Mouse (Mus musculus): ENCODE results near the gene Cpa5.

Cpa5 gene

DNA sequence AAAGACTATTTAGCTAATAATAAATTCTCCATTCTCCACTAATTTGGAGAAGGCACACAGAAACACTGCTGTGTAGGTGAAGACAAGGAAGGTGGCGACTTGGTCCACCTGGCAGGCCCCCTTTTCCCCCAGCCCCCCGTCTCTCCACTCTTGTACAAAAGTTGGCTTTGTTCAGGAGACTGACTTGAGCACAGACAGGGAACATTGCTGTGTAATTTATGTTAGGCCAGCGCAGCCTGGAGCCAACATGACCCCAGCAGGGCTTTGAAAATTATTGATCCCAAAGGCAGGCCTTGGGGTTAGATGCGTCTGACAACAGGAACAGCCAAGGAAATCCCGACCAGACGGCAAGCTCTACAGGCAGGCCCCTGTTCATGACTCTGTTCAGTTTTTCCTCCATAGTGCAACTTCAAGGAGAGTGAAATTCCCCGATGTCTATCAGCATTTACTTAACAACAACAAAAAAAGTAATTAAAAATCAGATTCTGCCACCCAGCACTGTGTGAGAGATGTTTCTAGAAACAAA, 6.4 kb upstream of the Cpa5 start:
- no peak for DNase-seq (ENCODE audit: low read depth, low spot score)

DNA sequence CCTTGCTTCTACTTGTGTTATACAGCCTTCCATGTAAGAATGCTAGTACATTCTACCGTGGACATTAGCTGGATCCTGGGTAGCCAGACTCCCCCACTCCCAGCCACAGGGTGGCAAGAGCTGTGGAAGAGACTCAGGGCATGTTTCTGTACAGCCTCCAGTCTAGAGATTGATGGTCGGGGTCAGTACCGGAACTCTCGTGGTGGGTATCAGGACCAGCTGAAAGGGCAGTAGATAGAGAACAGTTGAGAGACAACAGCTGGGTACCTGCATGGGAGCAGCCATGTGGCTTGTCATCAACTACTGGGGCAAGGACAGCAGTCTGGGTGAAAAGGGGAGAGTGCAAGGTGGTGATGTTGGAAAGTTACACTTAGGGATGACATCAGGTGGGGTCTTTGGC, 5.7 kb upstream of the Cpa5 start:
- DNase-seq (ENCODE audit: low read depth, low spot score), result no peak

DNA sequence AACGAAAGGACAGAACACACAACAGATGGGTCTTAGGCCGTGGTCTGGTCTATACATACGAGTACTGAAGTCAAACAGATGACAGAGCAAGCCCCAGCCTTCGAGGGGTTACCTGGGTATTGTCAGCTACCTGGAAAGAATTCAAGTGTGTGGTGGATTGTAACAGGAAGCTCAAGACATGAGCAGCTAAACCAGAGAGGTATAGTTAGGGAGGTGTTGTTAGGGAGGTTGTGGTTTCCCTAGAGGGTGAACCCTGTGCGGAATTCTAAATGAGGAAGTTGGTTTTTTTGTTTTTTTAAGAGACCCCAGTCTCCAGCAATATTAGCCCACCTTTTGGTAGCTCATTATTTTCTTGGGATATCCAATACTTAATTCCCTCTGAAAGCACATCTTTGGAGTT, 5.1 kb upstream of the Cpa5 start:
- no peak for DNase-seq (ENCODE audit: low read depth, low spot score)

DNA sequence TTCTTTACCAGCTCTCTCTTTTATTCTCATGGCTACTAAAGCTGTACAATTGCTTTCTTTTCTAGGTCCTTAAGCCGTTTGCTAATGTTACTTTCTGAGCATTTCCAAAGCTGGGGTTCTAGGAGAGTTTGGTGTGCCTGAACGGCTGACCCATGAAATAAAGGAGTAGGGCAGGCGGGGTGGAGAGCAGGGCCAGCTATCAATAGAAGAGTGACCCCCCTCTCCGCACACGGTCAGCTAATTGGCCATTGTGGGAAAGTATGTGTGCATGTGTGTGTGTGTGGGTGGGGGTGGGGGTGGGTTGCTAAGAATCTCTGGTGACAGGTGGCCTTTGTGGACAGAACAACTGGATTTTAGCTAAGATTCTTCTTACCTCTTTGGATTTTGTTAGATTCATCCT, 402 bp downstream of the Cpa5 start:
- no peak for DNase-seq (ENCODE audit: low read depth, low spot score)

DNA sequence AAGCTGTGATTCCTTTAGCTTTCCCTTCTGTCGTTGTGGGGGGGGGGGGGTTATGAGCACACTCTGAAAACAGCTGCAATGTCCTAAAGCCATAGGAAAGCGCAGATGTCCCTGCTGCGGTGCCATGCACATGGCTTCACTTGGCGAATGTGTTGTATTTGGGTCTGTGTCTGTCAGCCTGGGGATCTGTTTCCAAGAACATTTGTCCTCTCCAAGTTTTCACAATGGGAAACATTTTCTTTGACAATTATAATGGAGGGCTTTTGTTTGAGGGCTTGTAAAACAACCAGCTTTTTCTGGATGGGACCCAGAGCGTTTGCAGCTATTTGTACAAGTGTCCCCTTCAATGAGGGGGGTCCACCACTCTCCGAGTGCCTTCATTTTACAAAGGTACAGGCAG, 3.4 kb downstream of the Cpa5 start:
- DNase-seq (ENCODE audit: low read depth, low spot score), result no peak

DNA sequence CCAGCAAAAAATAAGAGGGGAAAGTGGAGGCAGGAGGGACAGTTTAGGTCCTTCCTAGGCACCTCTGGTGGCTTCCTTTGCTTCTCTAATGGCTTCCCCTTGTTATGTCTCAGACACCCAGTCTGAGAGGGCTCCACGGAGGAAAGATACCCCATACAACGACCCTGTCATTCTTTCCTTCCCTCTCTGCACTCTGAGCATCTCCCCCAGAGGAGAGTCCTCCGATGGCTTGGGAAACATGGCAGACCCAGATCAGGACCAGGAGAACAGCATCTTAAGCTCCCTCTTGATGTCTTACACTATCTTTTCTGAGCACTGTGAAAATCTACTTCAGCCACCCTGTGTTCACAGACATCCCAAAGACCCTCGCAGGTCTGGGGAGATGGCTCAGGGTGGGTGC, 4.9 kb downstream of the Cpa5 start:
- DNase-seq (ENCODE audit: low read depth, low spot score), result no peak

DNA sequence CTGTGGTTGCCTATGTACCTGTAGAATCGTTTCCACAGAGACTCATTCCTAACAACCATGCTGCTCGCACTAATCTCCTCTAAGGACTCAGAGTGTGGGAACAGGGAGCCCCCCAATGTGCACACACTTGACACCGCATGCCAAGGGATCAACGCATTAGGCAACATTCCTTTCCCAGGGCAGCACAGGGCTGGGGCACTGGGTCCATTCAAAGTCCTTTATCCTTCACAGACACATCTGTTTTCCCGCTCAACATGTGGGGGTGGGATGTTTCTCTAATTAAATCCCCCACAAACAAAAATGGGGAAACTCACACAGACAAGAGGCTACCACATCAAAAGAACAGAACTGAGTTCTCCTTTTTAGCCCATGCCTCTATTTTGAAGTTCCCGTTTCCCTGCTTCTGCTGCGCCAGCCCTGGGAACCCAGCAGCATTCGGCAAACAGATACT, 5.7 kb downstream of the Cpa5 start:
- no peak for DNase-seq (ENCODE audit: low read depth, low spot score)

DNA sequence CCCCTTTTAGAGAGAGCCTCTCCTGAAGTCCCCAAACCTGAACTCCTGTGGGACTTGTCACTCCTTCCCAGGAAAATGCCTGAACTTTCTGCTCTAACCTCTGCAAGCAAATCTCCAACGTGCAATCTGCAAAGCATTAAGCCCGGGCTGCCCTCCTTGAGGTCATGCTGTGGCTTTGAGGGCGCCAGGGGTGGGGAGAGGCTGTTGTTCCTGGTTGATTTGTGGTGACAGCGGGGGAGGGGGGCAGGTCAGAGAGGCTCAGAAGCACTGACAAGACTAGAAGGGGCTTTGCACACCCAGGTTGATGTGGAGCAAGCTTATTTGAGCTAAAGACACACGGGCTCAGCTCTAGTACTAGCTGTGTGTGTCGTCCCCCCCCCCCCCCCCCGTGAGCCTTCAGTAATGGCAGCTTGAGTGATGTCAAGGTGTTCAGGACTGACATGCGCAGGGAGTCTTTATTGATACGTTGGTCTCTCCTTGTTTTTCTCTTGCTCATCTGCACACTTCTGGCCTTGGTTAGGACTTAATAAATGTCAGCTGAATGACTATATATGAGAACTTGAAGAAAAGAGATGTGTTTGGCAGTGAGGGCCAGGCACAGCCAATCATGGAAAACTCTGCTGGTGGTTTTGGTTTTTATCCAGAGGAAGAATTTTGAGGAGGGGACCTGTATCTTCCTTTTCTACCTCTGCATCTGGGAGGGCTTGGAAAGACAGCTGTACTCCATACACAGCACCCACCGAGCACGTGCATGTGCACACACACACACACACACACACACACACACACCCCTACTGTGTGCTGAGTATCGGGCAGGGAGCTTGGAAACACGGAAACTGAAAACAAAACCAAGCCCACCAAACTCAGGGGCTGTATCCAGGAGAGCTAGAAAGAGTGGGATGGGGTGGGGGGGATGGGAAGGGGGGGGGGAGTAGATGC, 6.5 kb downstream of the Cpa5 start:
- DNase-seq (ENCODE audit: low read depth, low spot score), result peak; percentile 63

DNA sequence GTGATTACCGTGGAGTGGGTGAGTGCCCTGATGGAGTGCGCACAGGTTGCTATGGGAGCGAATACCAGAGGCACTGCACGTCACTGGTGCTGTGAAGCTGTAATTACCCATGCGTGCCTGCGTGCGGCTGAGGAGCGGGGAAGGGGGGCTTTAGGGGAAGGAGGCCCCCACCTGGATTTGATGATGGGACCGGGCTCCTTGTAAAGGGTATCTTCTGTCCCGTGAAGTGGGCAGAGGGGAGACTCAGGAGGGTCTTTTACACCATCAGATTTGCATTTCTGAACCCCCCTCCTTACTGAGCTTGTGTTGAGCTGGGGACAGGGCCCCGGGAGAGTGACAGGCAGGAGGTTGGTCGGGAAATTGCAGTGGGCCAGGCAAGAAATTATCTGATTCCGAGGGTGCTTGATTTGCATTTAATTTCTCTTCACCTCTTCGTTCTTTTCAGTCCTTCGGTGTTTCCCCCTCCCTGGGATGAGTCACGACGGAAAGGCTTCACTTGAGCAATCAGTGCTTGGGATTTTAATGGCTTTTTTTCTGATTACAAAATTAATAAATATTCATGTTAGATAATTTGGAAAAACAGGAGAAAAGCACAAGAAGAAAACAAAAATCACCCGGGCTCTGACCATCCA, 7.3 kb downstream of the Cpa5 start:
- no peak for DNase-seq (ENCODE audit: low read depth, low spot score)

DNA sequence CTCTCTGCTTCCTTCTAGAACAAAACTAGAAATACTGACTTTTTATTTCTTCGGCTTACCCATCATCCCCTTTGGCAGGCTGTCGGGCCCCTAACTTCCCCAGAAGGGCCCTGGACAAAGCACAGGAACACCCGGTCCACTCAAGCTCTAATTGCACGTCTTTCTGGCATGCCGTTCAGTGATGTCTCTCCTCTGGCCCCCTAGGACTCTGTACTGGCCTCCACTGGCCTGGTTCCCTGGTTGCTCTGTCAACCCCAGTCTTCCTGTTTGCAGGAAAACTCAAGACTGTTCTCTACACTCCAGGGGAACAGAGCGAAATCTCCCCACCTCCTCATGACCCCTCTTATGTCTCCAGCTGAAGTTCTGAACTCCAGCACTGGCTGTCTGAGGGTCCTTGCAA, 7.9 kb downstream of the Cpa5 start:
- DNase-seq (ENCODE audit: low read depth, low spot score), result no peak

DNA sequence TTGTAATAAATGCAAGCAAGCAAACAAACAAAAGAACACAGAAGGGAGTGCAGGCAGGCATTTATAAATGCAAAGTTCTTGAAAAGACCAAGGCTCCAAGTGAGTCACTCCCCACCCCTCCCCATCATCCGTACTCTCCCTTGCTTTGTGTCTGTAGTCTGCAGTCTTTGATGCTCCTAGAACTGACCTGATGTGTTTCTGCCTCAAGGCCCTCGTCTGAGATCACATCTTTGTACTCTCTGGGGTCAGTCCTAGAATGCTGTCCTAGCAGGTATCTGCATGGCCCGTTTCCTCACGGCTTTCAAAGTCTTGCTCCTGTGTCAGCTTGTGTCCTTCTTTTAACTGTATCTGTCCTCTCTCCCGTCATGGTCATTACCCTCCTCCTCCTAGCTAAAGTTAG, 8.8 kb downstream of the Cpa5 start:
- no peak for DNase-seq (ENCODE audit: low read depth, low spot score)

DNA sequence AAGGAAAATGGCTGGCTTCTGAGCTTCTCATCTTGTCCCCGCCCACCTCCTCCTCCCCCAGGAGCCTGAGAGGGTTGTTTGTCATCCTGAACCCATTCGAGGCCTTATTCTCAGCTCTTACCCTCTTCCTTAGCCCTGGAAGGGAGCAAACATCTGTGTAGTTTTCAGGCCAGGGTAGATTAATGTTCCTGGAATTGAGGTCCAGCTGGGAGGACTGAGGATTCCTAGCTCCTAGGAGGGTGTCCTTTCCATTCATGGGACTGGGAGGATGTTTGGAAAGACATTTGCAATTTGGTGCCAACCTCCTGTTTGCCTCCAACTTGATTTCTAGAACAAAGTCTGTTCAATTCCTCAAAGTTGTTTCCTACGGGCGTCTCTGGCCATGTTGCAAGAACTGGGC, 9.8 kb downstream of the Cpa5 start:
- DNase-seq (ENCODE audit: low read depth, low spot score), result no peak

DNA sequence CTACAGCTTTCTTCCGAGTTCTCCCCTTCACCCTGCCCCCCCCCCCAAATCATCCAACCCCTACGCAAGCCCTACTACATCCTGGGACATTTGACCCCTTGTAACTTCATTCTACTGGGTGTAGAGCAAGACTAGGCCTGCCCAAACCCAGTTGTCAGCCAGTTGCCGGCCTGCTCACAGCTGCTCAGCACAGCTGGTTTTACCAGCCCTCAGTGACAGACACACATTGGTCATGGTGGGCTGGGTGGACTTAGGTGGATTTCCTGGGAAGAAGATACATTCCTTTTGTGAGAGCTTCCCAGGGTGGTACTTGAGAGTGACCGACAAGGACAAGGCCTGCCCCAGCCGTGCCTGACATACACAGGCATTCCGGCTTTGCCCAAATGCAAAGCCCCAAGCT, 10.2 kb downstream of the Cpa5 start:
- no peak for DNase-seq (ENCODE audit: low read depth, low spot score)

DNA sequence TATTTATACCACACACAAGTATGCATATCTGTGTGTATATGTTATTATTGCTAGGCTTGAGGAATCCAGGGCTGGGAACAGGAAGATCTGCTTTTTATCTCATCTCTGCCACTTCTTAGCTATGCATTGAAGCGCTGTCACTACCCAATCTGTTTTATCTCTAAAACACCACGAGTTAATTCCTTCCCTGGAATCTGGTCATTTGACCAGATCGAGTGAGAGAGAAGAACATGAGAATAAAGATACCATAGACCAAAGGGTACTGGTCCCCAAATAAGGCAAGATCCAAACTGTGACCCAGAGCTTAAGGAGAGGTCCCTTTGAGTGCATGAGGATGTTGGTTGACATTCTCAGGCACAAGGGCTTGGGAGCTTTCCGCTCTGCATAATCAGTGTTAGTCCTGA, 11.2 kb downstream of the Cpa5 start:
- DNase-seq (ENCODE audit: low read depth, low spot score), result no peak

DNA sequence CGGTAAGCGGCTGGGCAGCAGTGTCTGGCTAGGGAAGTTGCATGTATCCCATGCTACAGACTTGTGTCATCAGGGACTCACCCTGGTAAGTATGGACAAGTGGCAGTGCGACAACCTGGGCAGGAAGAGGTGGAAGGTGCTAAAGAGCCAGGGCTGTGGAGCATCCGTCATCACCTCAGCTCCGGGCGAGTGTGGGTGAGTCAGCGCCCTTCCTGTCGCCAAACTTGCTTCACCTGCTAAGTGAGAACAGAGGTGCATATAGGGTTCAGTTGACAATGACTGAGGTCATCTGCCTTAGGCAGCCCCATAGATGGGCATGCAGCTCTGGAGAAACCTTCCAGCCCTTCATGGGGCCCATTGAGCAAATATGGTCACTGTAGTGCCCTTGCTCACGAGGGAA, 14.0 kb downstream of the Cpa5 start:
- DNase-seq (ENCODE audit: low read depth, low spot score), result no peak

DNA sequence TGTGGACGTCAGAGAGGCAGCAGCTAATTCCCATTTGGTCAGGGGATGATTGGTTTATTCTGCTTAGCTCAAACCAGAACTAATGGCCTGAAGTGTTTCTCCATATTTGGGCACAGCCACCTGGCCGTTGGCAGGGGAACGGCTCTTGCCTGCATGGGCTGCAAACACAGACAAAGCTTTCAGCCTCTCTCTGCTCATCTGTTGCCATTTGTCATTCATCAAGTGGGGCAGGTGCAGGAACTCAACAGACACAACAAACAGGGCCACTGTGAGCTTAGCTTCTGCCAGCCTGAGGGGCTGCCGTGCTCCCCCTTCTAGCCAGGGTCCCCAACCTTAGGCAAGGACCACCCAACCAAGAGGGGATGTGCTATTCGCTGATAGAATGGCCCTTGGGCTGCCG, 17.3 kb downstream of the Cpa5 start:
- DNase-seq (ENCODE audit: low read depth, low spot score), result no peak

DNA sequence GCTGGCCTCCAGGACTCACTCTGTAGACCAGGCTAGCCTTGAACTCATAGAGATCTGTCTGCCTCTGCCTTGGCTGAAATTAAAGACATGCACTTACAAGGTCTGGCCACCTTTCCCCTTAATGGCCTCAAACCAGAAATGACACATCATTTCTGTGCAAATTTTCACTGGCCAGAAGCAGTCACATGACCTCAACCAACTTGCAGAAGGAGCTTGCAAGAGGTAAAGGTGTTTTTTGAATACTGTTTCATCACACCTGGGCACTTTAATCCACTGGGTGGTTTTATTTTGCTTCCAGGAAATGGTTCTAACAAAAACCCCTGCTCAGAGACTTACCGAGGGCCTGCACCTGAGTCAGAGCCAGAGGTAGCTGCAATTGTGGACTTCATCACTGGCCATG, 19.2 kb downstream of the Cpa5 start:
- no peak for DNase-seq (ENCODE audit: low read depth, low spot score)

DNA sequence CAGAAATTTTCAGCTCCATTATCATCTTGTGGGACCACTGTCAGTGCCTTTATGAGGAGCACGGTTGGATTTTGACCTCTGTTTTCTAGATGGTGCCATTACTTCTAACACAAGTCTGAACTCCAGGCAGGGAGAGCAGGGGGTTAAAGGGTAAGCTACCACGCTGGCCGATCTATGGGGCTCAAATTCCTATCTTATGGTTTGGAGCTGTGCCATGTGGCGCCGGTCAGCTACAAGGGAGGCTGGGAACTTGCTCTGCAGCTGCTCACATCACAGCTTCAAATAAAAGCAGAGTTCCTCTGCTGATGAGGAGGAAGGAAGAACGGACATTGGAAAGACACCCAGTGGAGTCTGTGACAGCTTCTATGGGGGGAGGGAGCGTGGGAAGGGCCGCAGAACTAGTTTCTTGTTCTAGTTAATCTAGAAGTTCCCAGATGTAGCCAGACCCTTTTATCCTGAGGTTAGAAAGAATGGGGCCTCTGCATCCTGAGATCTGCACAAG, 24.6 kb downstream of the Cpa5 start:
- no peak for DNase-seq (ENCODE audit: low read depth, low spot score)

DNA sequence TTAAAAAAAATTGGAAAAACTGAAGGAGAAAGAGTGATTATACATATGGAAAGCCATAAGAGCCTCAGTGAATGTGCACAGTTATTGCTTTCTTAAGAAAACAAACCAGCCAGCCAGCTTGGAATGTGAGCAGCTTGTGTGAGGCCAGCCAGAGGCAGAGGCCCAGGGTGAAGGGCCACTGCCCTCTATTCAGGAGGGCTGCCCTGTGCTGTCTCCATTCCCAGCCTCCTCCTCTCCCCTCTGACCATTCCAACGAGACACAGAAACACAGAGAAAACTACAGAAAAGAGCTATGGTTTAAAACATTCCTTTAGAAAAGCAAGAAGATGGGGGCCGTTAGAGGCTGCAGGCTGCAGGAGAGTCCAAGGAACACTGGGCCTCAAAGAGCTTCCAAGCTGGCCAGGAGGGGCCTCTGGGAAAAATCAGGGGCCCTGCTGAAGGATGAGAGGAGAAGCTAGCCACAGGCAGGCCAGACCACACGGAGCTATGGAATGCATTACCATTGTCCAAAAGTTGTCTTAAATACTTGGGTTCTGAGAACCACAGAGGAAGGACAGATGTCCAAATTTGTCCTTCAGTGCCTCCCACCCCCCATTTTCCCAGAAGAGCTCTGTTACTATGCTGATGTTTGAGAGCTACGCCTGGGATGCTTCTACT, 25.5 kb downstream of the Cpa5 start:
- peak; percentile 51 for DNase-seq (ENCODE audit: low read depth, low spot score)

DNA sequence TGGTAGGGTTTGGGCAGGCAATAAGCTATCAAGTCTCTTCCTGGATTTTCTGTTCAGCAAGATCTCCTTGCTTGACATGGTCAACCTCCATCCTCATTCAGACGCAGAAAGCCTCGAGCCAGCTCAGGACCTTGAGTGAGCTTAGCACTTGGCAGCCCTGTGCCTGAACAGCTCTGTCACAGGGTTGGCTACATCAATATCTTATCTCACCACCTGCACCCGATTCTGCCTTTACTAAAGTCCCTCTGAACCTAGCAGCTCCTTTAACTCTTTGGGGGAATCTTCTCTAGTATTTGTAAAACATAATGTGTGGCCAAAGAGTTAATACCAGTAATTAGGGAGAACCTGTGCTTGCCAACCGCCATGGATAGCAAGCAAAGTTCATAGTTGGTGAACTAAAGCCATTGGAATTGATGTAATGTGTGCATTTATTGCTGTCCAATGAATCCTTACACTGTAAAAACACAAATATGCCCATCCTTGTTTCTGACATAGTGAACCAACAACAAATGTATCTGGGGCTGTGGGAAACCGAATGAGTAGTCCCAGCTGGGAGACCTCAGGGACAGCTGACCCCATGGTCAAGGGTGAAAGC, 28.0 kb downstream of the Cpa5 start, which contains the start of gene Cpa1:
Gene Cpa1 (plus strand): TSS at position 545 of the 595 bp plus-strand sequence.
- DNase-seq (ENCODE audit: low read depth, low spot score), result no peak

DNA sequence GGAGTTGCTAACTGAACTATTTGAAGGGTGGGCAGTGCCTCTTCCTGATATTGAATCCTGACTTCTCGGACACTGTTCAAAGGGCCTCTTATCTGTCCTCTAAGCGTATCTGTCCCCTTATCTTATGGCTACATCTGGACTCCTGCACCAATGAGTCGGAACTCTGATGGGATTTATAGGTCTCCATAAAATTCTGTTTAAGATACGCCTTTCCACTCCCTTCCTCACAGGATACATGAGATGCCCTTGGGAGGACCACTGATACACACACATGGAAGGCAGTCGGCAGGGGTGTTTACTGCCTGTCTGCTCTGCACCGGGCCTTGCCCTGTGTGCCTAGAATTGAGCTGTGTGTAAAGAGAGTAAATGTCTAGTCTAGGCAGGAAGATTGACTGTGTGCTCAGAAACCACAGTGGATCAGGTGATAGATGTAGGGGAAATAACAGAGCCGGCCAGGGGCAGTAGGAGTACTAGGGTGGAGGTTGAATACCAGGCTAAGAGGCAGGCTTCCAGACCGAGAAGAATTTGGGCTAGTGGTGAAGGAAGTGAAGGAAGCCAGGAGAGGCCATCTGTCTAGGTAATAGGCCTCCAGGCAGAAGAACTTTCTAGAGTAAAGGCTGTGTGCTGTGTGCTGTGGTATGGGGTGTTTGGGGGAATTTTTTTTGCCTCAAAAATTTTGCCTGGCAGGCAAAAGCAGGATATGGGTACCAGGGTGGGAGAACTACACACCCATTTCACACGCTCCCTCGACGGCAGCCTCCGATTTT, 33.1 kb downstream of the Cpa5 start:
- DNase-seq (ENCODE audit: low read depth, low spot score), result peak; percentile 46
